Mouse (Mus musculus) left cerebral cortex, adult 8-10 months (tissue): ENCODE data around the gene Camsap2. TPM values are rescaled to one million over a fixed set of nuclear protein-coding genes. Genes with fewer than 3 reads are reported as not detected.

Source experiments
- DNase-seq, 2 experiments: peaks; one replicate each; pipeline ENCODE4 v3.0.0; 2022; ENCODE audit warnings: low spot score in 2 of 2
- total RNA-seq, 4 experiments: library from RNA; stranded (reverse); gene quantifications; 2 replicates each; pipeline ENCODE4 v1.2.4; 2022

Camsap2 gene
- total RNA-seq, 4 experiments from 2014 or later: 119 to 146 (median 126) TPM

GRCm38 (mm10) chr1:136344768-136345453 lies 993 bp downstream of the Camsap2 start:
- DNase-seq: peak in 1 of 2 experiments; percentile 31

GRCm38 (mm10) chr1:136344281-136344680 lies 1.6 kb downstream of the Camsap2 start:
- DNase-seq: no peak

- DNase-seq: no peak
Observed at GRCm38 (mm10) chr1:136343727-136344126, 2.2 kb downstream of the Camsap2 start.

GRCm38 (mm10) chr1:136340541-136340940 lies 5.4 kb downstream of the Camsap2 start:
- DNase-seq: no peak

- no peak for DNase-seq
Observed at GRCm38 (mm10) chr1:136334743-136335142, 11.2 kb downstream of the Camsap2 start.

GRCm38 (mm10) chr1:136333512-136333911 lies 12.4 kb downstream of the Camsap2 start:
- DNase-seq: no peak

GRCm38 (mm10) chr1:136333071-136333470 lies 12.8 kb downstream of the Camsap2 start:
- DNase-seq: no peak

GRCm38 (mm10) chr1:136331836-136332235 lies 14.1 kb downstream of the Camsap2 start:
- DNase-seq: no peak

GRCm38 (mm10) chr1:136329426-136329825 lies 16.5 kb downstream of the Camsap2 start:
- no peak for DNase-seq

GRCm38 (mm10) chr1:136328640-136329039 lies 17.3 kb downstream of the Camsap2 start:
- no peak for DNase-seq

GRCm38 (mm10) chr1:136327638-136328037 lies 18.3 kb downstream of the Camsap2 start:
- no peak for DNase-seq

- no peak for DNase-seq
Observed at GRCm38 (mm10) chr1:136325933-136326332, 20.0 kb downstream of the Camsap2 start.

GRCm38 (mm10) chr1:136322331-136322730 lies 23.6 kb downstream of the Camsap2 start:
- DNase-seq: no peak

GRCm38 (mm10) chr1:136316317-136316716 lies 29.6 kb downstream of the Camsap2 start:
- DNase-seq: no peak

- no peak for DNase-seq
Observed at GRCm38 (mm10) chr1:136309193-136309592, 36.7 kb downstream of the Camsap2 start.

GRCm38 (mm10) chr1:136306424-136306823 lies 39.5 kb downstream of the Camsap2 start:
- no peak for DNase-seq

GRCm38 (mm10) chr1:136293961-136294360 lies 51.9 kb downstream of the Camsap2 start:
- no peak for DNase-seq

GRCm38 (mm10) chr1:136289803-136290202 lies 56.1 kb downstream of the Camsap2 start:
- no peak for DNase-seq

GRCm38 (mm10) chr1:136277366-136277765 lies 68.5 kb downstream of the Camsap2 start:
- no peak for DNase-seq

GRCm38 (mm10) chr1:136268224-136268623 lies 77.7 kb downstream of the Camsap2 start:
- no peak for DNase-seq

GRCm38 (mm10) chr1:136266127-136266526 lies 79.8 kb downstream of the Camsap2 start:
- no peak for DNase-seq

- no peak for DNase-seq
Observed at GRCm38 (mm10) chr1:136263355-136263754, 82.5 kb downstream of the Camsap2 start.

GRCm38 (mm10) chr1:136260635-136261238 lies 85.2 kb downstream of the Camsap2 start, which contains the start of gene Gpr25:
Gpr25 (minus strand) TSS chr1:136260873.
- no peak for DNase-seq
